Mouse (Mus musculus) kidney, postnatal 36 days (tissue): ENCODE results near the gene Cyp11a1.

Experiments
- DNase-seq, 2 experiments: peaks; one replicate each; pipeline ENCODE4 v3.0.0; 2021 to 2022; ENCODE audit warnings: mixed read lengths in 2 of 2

The Cyp11a1 gene

GRCm38 (mm10) chr9:58005753-58006461 is at the start of gene Cyp11a1:
TSS of gene Cyp11a1 (plus strand) at chr9:58006411.
- no peak for DNase-seq

DNA sequence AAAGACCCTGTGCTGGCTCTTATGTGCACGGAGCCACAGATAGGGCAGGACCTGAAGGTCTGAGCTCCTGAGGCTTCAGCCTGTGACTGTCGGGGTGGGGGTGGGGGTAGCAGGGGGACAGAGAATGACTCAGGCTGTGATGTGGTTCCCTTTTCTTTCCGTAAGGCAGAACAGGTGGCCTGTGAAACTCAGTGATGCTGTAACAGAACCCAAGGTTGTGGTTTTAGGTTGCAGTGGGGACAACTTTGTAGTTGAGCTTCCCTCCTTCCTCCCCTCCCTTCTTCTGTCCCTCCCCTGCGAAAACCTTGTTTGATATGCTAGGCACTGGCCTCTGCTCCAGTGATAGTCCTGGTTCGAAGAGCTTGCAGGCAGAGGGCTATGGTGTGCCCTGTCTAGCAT is 49.4 kb upstream of the Cyp11a1 start:
- DNase-seq = no peak

DNA sequence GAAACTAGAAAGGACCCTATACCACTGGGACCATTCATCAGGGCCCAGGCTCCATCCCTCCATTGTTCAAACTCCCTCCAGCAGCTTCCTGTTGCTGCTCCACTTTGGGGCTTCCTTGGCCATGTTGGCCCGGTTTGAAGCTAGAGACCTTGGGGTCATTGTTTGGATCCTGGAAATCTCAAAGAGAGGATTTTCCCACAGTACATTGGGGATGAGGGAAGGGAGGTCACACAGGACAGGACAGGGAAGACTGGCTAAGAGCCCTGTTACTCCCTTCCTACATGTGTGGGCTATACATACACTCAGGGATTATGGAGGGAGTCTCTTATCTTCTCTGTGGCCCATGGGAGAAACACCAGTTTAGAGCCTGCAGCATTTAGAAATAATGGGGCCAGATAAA is 47.6 kb upstream of the Cyp11a1 start:
- no peak for DNase-seq

- no peak for DNase-seq
Measured at GRCm38 (mm10) chr9:57959399-57959798, 46.8 kb upstream of the Cyp11a1 start.

- DNase-seq = no peak
Measured at GRCm38 (mm10) chr9:57959886-57960866, 46.0 kb upstream of the Cyp11a1 start.

DNA sequence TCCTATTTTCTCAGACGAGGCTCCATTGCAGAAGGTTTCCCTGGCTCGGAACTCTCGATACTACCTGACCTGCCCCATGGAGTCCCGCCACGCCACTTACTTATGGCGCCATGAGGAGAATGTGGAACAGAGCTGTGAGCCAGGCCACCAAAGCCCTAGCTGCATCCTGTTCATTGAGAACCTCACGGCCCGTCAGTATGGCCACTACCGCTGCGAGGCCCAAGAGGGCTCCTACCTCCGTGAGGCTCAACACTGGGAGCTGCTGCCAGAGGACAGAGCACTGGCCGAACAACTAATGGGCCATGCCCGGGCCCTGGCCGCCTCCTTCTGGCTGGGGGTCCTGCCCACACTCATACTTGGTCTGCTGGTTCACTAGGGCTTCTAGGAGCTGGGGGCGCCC is 45.0 kb upstream of the Cyp11a1 start:
- no peak for DNase-seq

GRCm38 (mm10) chr9:57961863-57962778 is 44.1 kb upstream of the Cyp11a1 start:
- DNase-seq = no peak

DNA sequence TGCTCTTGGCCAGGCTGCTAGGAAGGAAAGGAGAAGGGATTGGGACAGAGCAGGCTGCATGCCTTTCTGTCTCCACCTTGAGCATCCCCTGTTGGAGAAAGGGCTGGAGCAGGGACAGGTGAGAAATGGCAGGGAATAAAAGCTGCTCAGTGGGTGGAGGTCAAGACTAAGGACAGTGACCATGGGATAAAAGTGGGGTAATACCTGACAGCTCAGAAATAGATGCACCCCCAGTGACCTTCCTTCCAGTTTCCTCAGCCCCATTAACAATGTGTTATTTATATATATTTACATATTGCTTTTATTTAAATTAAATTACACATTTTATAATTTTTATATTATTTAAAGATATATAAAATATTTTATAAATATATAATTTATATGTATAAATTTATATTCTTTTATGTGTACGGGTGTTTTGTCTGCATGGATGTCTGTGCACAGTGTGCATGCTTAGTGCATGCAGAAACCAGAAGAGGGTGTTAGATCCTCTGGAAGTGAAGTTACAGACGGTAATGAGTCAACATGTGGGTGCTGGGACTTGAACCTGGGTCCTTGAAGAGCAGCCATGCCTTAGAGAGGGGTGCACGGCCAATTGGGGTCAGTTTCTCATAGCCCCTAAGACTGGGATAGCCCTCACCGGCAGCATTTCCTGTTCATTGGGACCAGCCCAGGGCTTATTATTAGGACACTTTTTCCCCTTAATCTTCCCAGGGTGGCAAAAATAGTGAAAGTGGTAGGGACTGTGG is 42.8 kb upstream of the Cyp11a1 start:
- no peak for DNase-seq

DNA sequence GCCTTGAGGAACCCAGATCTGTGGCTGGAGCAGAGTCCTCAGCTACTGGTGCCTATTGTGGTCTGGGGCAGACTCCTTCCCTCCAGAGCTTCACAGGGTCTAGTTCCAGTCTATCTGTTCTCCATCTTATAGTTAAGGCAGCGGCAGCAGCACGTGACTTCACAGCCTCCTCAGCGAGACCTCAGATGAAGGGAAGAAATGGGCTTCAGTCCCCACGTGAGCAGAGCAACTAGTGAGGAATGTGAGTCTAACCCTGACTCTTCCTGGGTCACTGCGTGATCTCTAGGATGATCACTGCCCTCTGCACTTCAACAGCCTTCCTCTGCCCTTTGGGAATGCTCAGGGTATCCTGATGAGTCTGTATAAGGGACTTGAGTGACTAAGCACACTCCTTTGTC is 42.2 kb upstream of the Cyp11a1 start:
- no peak for DNase-seq

- no peak for DNase-seq
Measured at GRCm38 (mm10) chr9:57964528-57965250, 41.5 kb upstream of the Cyp11a1 start.

DNA sequence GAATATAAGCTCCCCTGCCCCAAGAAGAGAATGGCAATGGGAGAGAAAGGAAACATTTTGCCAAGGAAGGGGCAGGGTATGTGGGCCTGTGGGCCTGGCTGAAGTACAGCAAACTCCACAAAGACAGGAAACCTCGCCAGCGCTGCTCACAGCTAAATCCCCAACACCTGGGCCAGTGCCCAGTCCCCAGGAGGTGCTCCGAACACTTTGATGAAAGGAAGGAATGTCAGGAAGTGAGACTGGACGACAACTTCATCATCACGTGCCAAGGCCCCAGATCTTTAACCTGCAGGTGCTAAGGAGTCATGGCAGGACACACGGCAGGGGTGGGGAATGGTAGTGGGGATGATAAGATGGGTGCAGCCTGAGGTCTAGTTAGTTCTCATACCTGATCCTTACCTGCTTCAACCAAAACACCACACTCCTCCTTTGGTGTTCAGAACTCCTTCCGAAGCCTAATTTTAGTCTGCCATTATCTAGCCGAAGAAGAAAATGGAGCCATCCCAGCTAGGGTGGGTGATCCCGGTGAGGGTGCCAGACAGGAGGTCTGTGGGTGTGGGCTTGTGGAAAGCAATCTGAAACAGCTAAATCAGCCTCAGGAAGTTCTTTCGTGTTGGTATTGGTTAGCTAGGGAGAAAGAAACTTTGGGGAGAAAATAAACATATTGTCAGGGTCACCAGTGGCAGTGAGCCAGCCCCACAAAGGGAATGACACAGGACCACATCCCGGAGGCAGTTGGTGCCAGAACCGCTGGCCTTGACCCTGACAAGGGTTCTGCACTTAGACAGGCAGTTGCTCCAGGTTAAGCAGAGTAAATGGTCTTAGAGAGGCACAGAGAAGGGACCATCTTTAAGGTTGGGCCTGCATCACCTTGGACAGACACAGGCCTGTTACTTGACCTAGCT is 40.7 kb upstream of the Cyp11a1 start:
- DNase-seq = peak; percentile 45 to 51

GRCm38 (mm10) chr9:57967237-57967960 is 38.8 kb upstream of the Cyp11a1 start:
- DNase-seq = no peak

DNA sequence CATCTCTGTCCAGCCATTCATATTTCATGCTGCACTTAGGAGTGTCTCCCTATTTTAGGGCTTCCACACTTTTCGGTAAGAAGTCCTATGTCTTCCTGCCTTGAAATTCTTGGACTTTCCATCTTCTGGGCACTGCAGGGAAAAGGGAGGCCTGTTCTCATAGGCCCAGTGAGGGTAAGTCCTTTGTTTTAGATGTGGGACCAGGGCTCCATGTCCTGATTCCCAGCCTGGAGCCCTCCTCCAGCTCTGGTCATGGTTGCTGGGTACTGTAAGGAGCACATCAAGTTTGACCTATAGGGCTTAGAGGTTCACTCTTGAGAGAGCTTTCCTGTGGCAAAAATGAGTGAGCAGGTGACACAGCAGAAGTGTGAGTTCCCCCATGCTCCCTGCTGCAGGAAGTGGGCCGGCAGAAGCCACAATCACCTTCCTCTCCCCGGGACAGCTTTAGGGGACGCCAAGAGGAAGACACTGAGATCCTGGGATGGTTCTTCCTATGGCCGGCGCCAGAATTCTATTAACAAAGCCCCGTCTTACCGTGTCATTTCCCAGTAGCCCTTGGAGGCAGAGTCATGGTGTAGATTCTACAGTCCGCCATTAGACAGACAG is 37.9 kb upstream of the Cyp11a1 start:
- DNase-seq = no peak

DNA sequence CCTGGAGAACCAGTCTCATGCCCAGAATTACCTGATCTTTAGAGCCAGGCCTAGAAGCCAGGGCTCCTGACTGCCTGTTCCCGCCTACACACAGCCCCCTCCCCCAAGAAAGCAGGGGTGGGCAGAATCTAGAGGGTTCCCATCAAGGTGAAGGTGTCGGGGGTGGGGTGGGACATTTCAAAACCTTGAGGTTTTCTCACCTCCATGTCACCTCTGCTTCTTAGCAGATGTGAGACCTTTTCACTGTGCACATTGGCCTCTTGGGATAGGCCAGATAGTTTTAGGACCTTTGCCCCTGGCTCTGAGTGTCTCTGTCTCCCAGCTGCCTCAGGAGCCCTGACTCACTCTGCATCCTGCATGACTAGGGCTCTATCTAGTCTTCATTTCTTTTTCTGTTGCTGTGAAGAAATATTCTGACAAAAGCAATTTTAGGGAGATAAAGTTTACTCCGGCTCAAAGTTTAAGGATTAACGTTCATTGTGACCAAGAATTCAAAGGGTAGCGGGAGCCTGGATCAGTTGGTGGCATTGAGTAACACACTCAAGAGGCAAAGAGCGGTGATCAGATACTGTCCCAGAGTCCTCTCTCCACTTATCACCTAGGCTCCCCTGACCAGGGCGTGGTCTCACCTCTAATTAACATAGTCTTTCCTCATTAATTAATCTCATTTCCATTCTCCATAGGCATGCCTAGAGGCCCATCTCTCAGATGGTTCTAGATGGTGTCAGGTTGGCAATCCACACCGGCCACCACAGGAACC is 37.2 kb upstream of the Cyp11a1 start:
- no peak for DNase-seq

GRCm38 (mm10) chr9:57969736-57970495 is 36.3 kb upstream of the Cyp11a1 start:
- DNase-seq = peak; percentile 21 to 70

- no peak for DNase-seq
Measured at GRCm38 (mm10) chr9:57971413-57971812, 34.8 kb upstream of the Cyp11a1 start.

- DNase-seq = peak; percentile 27 to 46
Measured at GRCm38 (mm10) chr9:57972141-57972591, 34.0 kb upstream of the Cyp11a1 start.
